13 mouse cellular contexts compared by ENCODE assay signal in genomic region chr4:139589351-139590027, GRCm38 (mm10). TPM values are rescaled to one million over a fixed set of nuclear protein-coding genes. Genes with fewer than 3 reads are reported as not detected.
A peak's percentile ranks its signal among the peaks of the same experiment; 100 is the strongest.
DNase-seq lines count a peak whose midpoint lies in the region; ATAC-seq and TF ChIP-seq lines count a peak whose summit lies in the region.
"Had no signal": no experiment of that assay in that cellular context is flagged by ENCODE, and none has a peak within 500 bp of the region (broad histone marks: within the 10 kb centered on the region; RNA-seq: fewer than 3 reads in every experiment).

No protein-coding gene starts in this region.

- H3K9ac ChIP-seq in forebrain, embryonic 11.5 days (ENCODE audit: low read length), result no peak overlapping the region; the same call in 1 of the 2 replicates
- H3K9ac ChIP-seq in forebrain, embryonic 15.5 days (replicated peaks), result no peak overlapping the region
- H3K9ac ChIP-seq in neural tube, embryonic 12.5 days, result no peak overlapping the region
- no peak overlapping the region for H3K9ac ChIP-seq in neural tube, embryonic 15.5 days (replicated peaks)
- no peak overlapping the region for H3K9ac ChIP-seq in limb, embryonic 11.5 days (ENCODE audit: low read length)

- peak overlapping the region; percentile 20; the same call in 1 of the 2 replicates for H3K27ac ChIP-seq in forebrain, embryonic 11.5 days (ENCODE audit: low read depth, low read length)
- H3K27ac ChIP-seq in forebrain, embryonic 15.5 days (replicated peaks), result no peak overlapping the region
- peak overlapping the region; percentile 43; the same call in 1 of the 2 replicates for H3K27ac ChIP-seq in neural tube, embryonic 12.5 days
- H3K27ac ChIP-seq in neural tube, embryonic 15.5 days (replicated peaks), result no peak overlapping the region
- H3K27ac ChIP-seq in limb, embryonic 11.5 days (replicated peaks; ENCODE audit: low read depth, low read length), result peak overlapping the region; percentile 9; the same call in 1 of the 2 replicates
- no peak overlapping the region for H3K27ac ChIP-seq in left cerebral cortex, adult 2 months

- H3K27me3 ChIP-seq in forebrain, embryonic 11.5 days (ENCODE audit: control insufficient read depth, insufficient read depth, low read length), result no peaks in the 10 kb centered on the region
- no peaks in the 10 kb centered on the region for H3K27me3 ChIP-seq in forebrain, embryonic 15.5 days
- H3K27me3 ChIP-seq in neural tube, embryonic 12.5 days (replicated peaks), result no peaks in the 10 kb centered on the region
- no peaks in the 10 kb centered on the region for H3K27me3 ChIP-seq in neural tube, embryonic 15.5 days (replicated peaks)
- no peaks in the 10 kb centered on the region for H3K27me3 ChIP-seq in limb, embryonic 11.5 days (ENCODE audit: control insufficient read depth, insufficient read depth, low read length)

- no peak for DNase-seq in forebrain, embryonic 11.5 days (ENCODE audit: low spot score)
- DNase-seq in limb, embryonic 11.5 days (ENCODE audit: low spot score), result no peak
- no peak for DNase-seq in left cerebral cortex, adult 2 months (ENCODE audit: extremely low spot score in 1 of 2, low spot score in 2 of 2)
- DNase-seq: heart, postnatal 36 days; kidney, adult 2 months; lung, postnatal 10 days; thymus, postnatal 25 days had no signal

- no peak for TF ChIP-seq CTCF in left cerebral cortex, adult 2 months (IDR thresholded peaks at IDR 0.05)

- no peak for ATAC-seq in forebrain, embryonic 11.5 days (replicated peaks; ENCODE audit: low FRiP score)
- no peak for ATAC-seq in forebrain, embryonic 15.5 days (replicated peaks)
- no peak for ATAC-seq in neural tube, embryonic 12.5 days (ENCODE audit: low FRiP score, low read depth)
- no peak for ATAC-seq in neural tube, embryonic 15.5 days (ENCODE audit: low FRiP score)
- ATAC-seq in limb, embryonic 11.5 days (ENCODE audit: insufficient number of reproducible peaks, low FRiP score, low TSS enrichment, low read depth), result no peak
- ATAC-seq in granulocyte monocyte progenitor cell, adult 5-6 weeks (replicated peaks; ENCODE audit: poor library complexity, severe bottlenecking), result no peak

- 50% methylated on average over 5 of the region's 5 CpGs for WGBS in forebrain, embryonic 11.5 days
- 59% methylated on average over 5 of the region's 5 CpGs for WGBS in forebrain, embryonic 15.5 days
- 50% methylated on average over 5 of the region's 5 CpGs for WGBS in neural tube, embryonic 12.5 days
- WGBS in neural tube, embryonic 15.5 days, result 43% methylated on average over 5 of the region's 5 CpGs
- 53% methylated on average over 5 of the region's 5 CpGs for WGBS in limb, embryonic 11.5 days

- intact Hi-C loops in left cerebral cortex, adult 2 months (cut with DNase I), result no loop called here

- peaks cover 7% of the 10 kb centered on the region for H3K4me1 ChIP-seq in forebrain, embryonic 11.5 days (replicated peaks; ENCODE audit: control insufficient read depth, insufficient read depth, low read length)
- peaks cover 9% of the 10 kb centered on the region for H3K4me1 ChIP-seq in forebrain, embryonic 15.5 days
- H3K4me1 ChIP-seq in neural tube, embryonic 12.5 days, result peaks cover 37% of the 10 kb centered on the region
- H3K4me1 ChIP-seq in neural tube, embryonic 15.5 days, result peaks cover 46% of the 10 kb centered on the region
- H3K4me1 ChIP-seq in limb, embryonic 11.5 days (ENCODE audit: control insufficient read depth, insufficient read depth, low read length), result peaks cover 31% of the 10 kb centered on the region

- H3K4me2 ChIP-seq in forebrain, embryonic 11.5 days (ENCODE audit: low read depth, low read length, severe bottlenecking), result no peak overlapping the region
- no peak overlapping the region for H3K4me2 ChIP-seq in forebrain, embryonic 15.5 days (replicated peaks)
- no peak overlapping the region for H3K4me2 ChIP-seq in neural tube, embryonic 12.5 days (replicated peaks)
- H3K4me2 ChIP-seq in neural tube, embryonic 15.5 days, result no peak overlapping the region
- H3K4me2 ChIP-seq in limb, embryonic 11.5 days (ENCODE audit: low read depth, severe bottlenecking), result no peak overlapping the region

- H3K4me3 ChIP-seq in forebrain, embryonic 11.5 days (ENCODE audit: low read depth, low read length), result no peak overlapping the region
- no peak overlapping the region for H3K4me3 ChIP-seq in forebrain, embryonic 15.5 days
- no peak overlapping the region for H3K4me3 ChIP-seq in neural tube, embryonic 12.5 days
- no peak overlapping the region for H3K4me3 ChIP-seq in neural tube, embryonic 15.5 days (replicated peaks)
- no peak overlapping the region for H3K4me3 ChIP-seq in limb, embryonic 11.5 days (ENCODE audit: low read depth, low read length)
- H3K4me3 ChIP-seq in left cerebral cortex, adult 2 months, result no peak overlapping the region

- no peaks in the 10 kb centered on the region for H3K36me3 ChIP-seq in forebrain, embryonic 11.5 days (ENCODE audit: control insufficient read depth, insufficient read depth, low read length)
- H3K36me3 ChIP-seq in forebrain, embryonic 15.5 days, result no peaks in the 10 kb centered on the region
- no peaks in the 10 kb centered on the region for H3K36me3 ChIP-seq in neural tube, embryonic 12.5 days
- no peaks in the 10 kb centered on the region for H3K36me3 ChIP-seq in neural tube, embryonic 15.5 days
- no peaks in the 10 kb centered on the region; the same call in 1 of the 2 replicates for H3K36me3 ChIP-seq in limb, embryonic 11.5 days (ENCODE audit: control insufficient read depth, insufficient read depth, low read length)

- H3K9me3 ChIP-seq in forebrain, embryonic 11.5 days (ENCODE audit: control insufficient read depth, low read length), result no peaks in the 10 kb centered on the region
- H3K9me3 ChIP-seq in forebrain, embryonic 15.5 days, result no peaks in the 10 kb centered on the region
- H3K9me3 ChIP-seq in neural tube, embryonic 12.5 days, result no peaks in the 10 kb centered on the region
- no peaks in the 10 kb centered on the region for H3K9me3 ChIP-seq in neural tube, embryonic 15.5 days (replicated peaks)
- no peaks in the 10 kb centered on the region for H3K9me3 ChIP-seq in limb, embryonic 11.5 days (ENCODE audit: control insufficient read depth, low read length)

RNA-seq across cellular contexts. Expression of gene Gm21969, which starts 13.5 kb away (rescaled TPM):
- not detected in 2 replicates for polyA plus RNA-seq in forebrain, embryonic 11.5 days (2014; fragmentation: Nextera tagmentation; extraction: Ambion mirVana)
- not detected in 2 replicates for polyA plus RNA-seq in forebrain, embryonic 15.5 days (2015; fragmentation: Nextera tagmentation; extraction: Ambion mirVana)
- not detected in 2 replicates for polyA plus RNA-seq in neural tube, embryonic 12.5 days (2016; fragmentation: Nextera tagmentation; extraction: Ambion mirVana)
- not detected in 2 replicates for polyA plus RNA-seq in neural tube, embryonic 15.5 days (2015; fragmentation: Nextera tagmentation; extraction: Ambion mirVana)
- polyA plus RNA-seq in limb, embryonic 11.5 days (2014; fragmentation: Nextera tagmentation; extraction: Ambion mirVana), result not detected in 2 replicates
- total RNA-seq in left cerebral cortex, adult 2 months (2021), result not detected
- not detected in 2 replicates for total RNA-seq in granulocyte monocyte progenitor cell, adult 5-6 weeks (2014; fragmentation: Nextera tagmentation)
- total RNA-seq in granulocyte monocyte progenitor cell, adult 5-6 weeks (2017), result not detected in 2 replicates
- total RNA-seq: heart, postnatal 36 days; layer of hippocampus, postnatal 14 days had no signal
- polyA plus RNA-seq: gonadal fat pad, adult 2 months had no signal

RNA-seq across cellular contexts. Expression of gene Aldh4a1, which starts 33.2 kb away (rescaled TPM):
- polyA plus RNA-seq in forebrain, embryonic 11.5 days (2014; fragmentation: Nextera tagmentation; extraction: Ambion mirVana), result 14.5 and 16.2 TPM in 2 replicates
- polyA plus RNA-seq in forebrain, embryonic 15.5 days (2015; fragmentation: Nextera tagmentation; extraction: Ambion mirVana), result 27.7 and 29.5 TPM in 2 replicates
- 20.4 and 21.6 TPM in 2 replicates for polyA plus RNA-seq in neural tube, embryonic 12.5 days (2016; fragmentation: Nextera tagmentation; extraction: Ambion mirVana)
- 29.5 and 34.9 TPM in 2 replicates for polyA plus RNA-seq in neural tube, embryonic 15.5 days (2015; fragmentation: Nextera tagmentation; extraction: Ambion mirVana)
- polyA plus RNA-seq in limb, embryonic 11.5 days (2014; fragmentation: Nextera tagmentation; extraction: Ambion mirVana), result 15.4 and 17.0 TPM in 2 replicates
- total RNA-seq in left cerebral cortex, adult 2 months (2021), result 10 to 100 TPM; 16.9 to 17.0 TPM
- total RNA-seq in granulocyte monocyte progenitor cell, adult 5-6 weeks (2014; fragmentation: Nextera tagmentation), result 29.7 and 30.9 TPM in 2 replicates
- 18.9 and 20.1 TPM in 2 replicates for total RNA-seq in granulocyte monocyte progenitor cell, adult 5-6 weeks (2017)

RNA-seq across cellular contexts. Expression of gene Iffo2, which starts 59.1 kb away (rescaled TPM):
- polyA plus RNA-seq in forebrain, embryonic 11.5 days (2014; fragmentation: Nextera tagmentation; extraction: Ambion mirVana), result 2.5 and 3.5 TPM in 2 replicates
- polyA plus RNA-seq in forebrain, embryonic 15.5 days (2015; fragmentation: Nextera tagmentation; extraction: Ambion mirVana), result 4.6 and 5.7 TPM in 2 replicates
- 7.3 and 7.9 TPM in 2 replicates for polyA plus RNA-seq in neural tube, embryonic 12.5 days (2016; fragmentation: Nextera tagmentation; extraction: Ambion mirVana)
- 4.5 and 5.2 TPM in 2 replicates for polyA plus RNA-seq in neural tube, embryonic 15.5 days (2015; fragmentation: Nextera tagmentation; extraction: Ambion mirVana)
- 3.7 and 3.9 TPM in 2 replicates for polyA plus RNA-seq in limb, embryonic 11.5 days (2014; fragmentation: Nextera tagmentation; extraction: Ambion mirVana)
- total RNA-seq in left cerebral cortex, adult 2 months (2021), result 10 to 100 TPM; 18.8 to 20.0 TPM
- 0.92 and 2.4 TPM in 2 replicates for total RNA-seq in granulocyte monocyte progenitor cell, adult 5-6 weeks (2014; fragmentation: Nextera tagmentation)
- 0.26 and 1.2 TPM in 2 replicates for total RNA-seq in granulocyte monocyte progenitor cell, adult 5-6 weeks (2017)

Comparison
In these comparisons a context has a peak if more than half of its experiments do, and no peak if none do; other contexts are left out.
1. H3K27ac ChIP-seq: peak in forebrain, embryonic 11.5 days (single experiment), neural tube, embryonic 12.5 days (single experiment) and limb, embryonic 11.5 days (single experiment); none in forebrain, embryonic 15.5 days (single experiment), neural tube, embryonic 15.5 days (single experiment) and left cerebral cortex, adult 2 months (single experiment).